Mouse (Mus musculus) C2C12 (cell line): ENCODE data around the gene AC134908.4. TPM values are rescaled to one million over a fixed set of nuclear protein-coding genes. Genes with fewer than 3 reads are reported as not detected.
A peak's percentile ranks its signal among the peaks of the same experiment; 100 is the strongest.

ENCODE experiments used
- H3K27me3 ChIP-seq: one replicate; pipeline ENCODE4 v1.6.1; 2011; ENCODE audit not compliant: control insufficient read depth, insufficient read depth, insufficient read length
- H3K36me3 ChIP-seq: one replicate; pipeline ENCODE4 v1.6.1; 2011; ENCODE audit not compliant: control insufficient read depth, insufficient read depth
- H3K4me3 ChIP-seq: one replicate; pipeline ENCODE4 v1.5.1; 2011; ENCODE audit warnings: mild to moderate bottlenecking, control low read depth; ENCODE audit not compliant: poor library complexity, insufficient read depth, severe bottlenecking
- H3K79me2 ChIP-seq: one replicate; pipeline ENCODE4 v1.6.1; 2011; ENCODE audit not compliant: control insufficient read depth, insufficient read depth
- H3K79me3 ChIP-seq: one replicate; pipeline ENCODE4 v1.6.1; 2011; ENCODE audit warnings: low read depth, control low read depth
- H3ac ChIP-seq: one replicate; pipeline ENCODE3; 2011; ENCODE audit warnings: low read depth; ENCODE audit not compliant: control insufficient read depth, insufficient read length
- CEBPB ChIP-seq: IDR thresholded peaks from one replicate; pipeline ENCODE4 v1.6.1; 2011; ENCODE audit warnings: low read depth, mild to moderate bottlenecking, control low read depth, moderate library complexity
- CTCF ChIP-seq: IDR thresholded peaks from one replicate; pipeline ENCODE4 v1.5.1; 2011; ENCODE audit not compliant: control insufficient read depth, insufficient read depth, insufficient read length
- FOSL1 ChIP-seq: IDR thresholded peaks from one replicate; pipeline ENCODE4 v1.8.0; 2011; ENCODE audit warnings: mild to moderate bottlenecking, low read length; ENCODE audit not compliant: poor library complexity, insufficient read depth, severe bottlenecking
- MAX ChIP-seq: IDR thresholded peaks from one replicate; pipeline ENCODE4 v1.6.1; 2011; ENCODE audit warnings: mild to moderate bottlenecking, control low read depth
- MYOD1 ChIP-seq: IDR thresholded peaks from one replicate; pipeline ENCODE4 v1.6.1; 2011; ENCODE audit warnings: low read depth; ENCODE audit not compliant: control insufficient read depth, insufficient read length
- MYOG ChIP-seq: IDR thresholded peaks from one replicate; pipeline ENCODE4 v1.6.1; 2011; ENCODE audit not compliant: control insufficient read depth, insufficient read length; ENCODE audit errors: extremely low read depth
- USF1 ChIP-seq: IDR thresholded peaks from one replicate; pipeline ENCODE4 v1.6.1; 2011; ENCODE audit warnings: low read depth, mild to moderate bottlenecking, control low read depth, moderate library complexity
- polyA plus RNA-seq: library from polyadenylated mRNA; unstranded; fragments of >200 nt; fragmentation: generic; extraction: Trizol; gene quantifications from one replicate; pipeline ENCODE4 v1.2.1, GENCODE M21; 2012; ENCODE audit warnings: missing spikeins

Gene AC134908.4
- polyA plus RNA-seq, 1 experiment = not detected

GRCm38 (mm10) chr17:25825984-25826570 is 30.6 kb upstream of the AC134908.4 start:
- H3K79me2 ChIP-seq = peaks cover 25% of the 10 kb centered on the region
- H3K79me3 ChIP-seq = peaks cover 4% of the 10 kb centered on the region
- no peak overlapping the region for H3K4me3 ChIP-seq
- H3ac ChIP-seq = no peak overlapping the region
- peaks cover 17% of the 10 kb centered on the region for H3K36me3 ChIP-seq
- no peaks in the 10 kb centered on the region for H3K27me3 ChIP-seq
- no peak for TF ChIP-seq CTCF
- TF ChIP-seq USF1 = no peak
- no peak for TF ChIP-seq MAX
- TF ChIP-seq FOSL1 = no peak
- no peak for TF ChIP-seq CEBPB
- TF ChIP-seq MYOD1 = no peak
- no peak for TF ChIP-seq MYOG

- TF ChIP-seq MYOD1 (no peak), CTCF (no peak), MAX (no peak), MYOG (no peak), USF1 (no peak)
- Histone ChIP-seq H3K79me2 (peaks cover 17% of the 10 kb centered on the region), H3K4me3 (no peak overlapping the region), H3K36me3 (peaks cover 10% of the 10 kb centered on the region), H3K27me3 (no peaks in the 10 kb centered on the region), H3ac (no peak overlapping the region), H3K79me3 (no peaks in the 10 kb centered on the region)
Observed at GRCm38 (mm10) chr17:25825311-25825710, 29.9 kb upstream of the AC134908.4 start.

- H3K79me2 ChIP-seq = peaks cover 13% of the 10 kb centered on the region
- H3K4me3 ChIP-seq = no peak overlapping the region
- H3K36me3 ChIP-seq = peaks cover 3% of the 10 kb centered on the region
- TF ChIP-seq FOSL1 (no peak), CEBPB (no peak), USF1 (no peak), CTCF (no peak), MYOD1 (no peak), MAX (no peak), MYOG (no peak)
- H3K79me3 ChIP-seq = no peaks in the 10 kb centered on the region
- H3ac ChIP-seq = no peak overlapping the region
- no peaks in the 10 kb centered on the region for H3K27me3 ChIP-seq
Observed at GRCm38 (mm10) chr17:25824362-25825142, 29.1 kb upstream of the AC134908.4 start.

GRCm38 (mm10) chr17:25823452-25823851 is 28.0 kb upstream of the AC134908.4 start, which contains the start of gene Wdr24:
Gene Wdr24, plus strand, starts transcription at chr17:25823627.
- peak within 1 kb of the TSS; percentile 75 for H3ac ChIP-seq
- peaks cover 13% of the 10 kb centered on the region for H3K79me2 ChIP-seq
- H3K36me3 ChIP-seq = no peaks in the 10 kb centered on the region
- peak within 1 kb of the TSS; percentile 57 for H3K4me3 ChIP-seq
- H3K27me3 ChIP-seq = no peaks in the 10 kb centered on the region
- TF ChIP-seq MAX (no peak), CEBPB (no peak), FOSL1 (no peak), CTCF (no peak), USF1 (no peak), MYOD1 (no peak), MYOG (no peak)
- H3K79me3 ChIP-seq = no peaks in the 10 kb centered on the region

GRCm38 (mm10) chr17:25818851-25819780 is 23.7 kb upstream of the AC134908.4 start:
- peak overlapping the region; percentile 12 for H3ac ChIP-seq
- TF ChIP-seq FOSL1 (no peak), USF1 (no peak), CEBPB (no peak), MYOD1 (no peak), CTCF (no peak), MYOG (no peak), MAX (no peak)
- no peak overlapping the region for H3K4me3 ChIP-seq
- H3K27me3 ChIP-seq = no peaks in the 10 kb centered on the region
- H3K79me2 ChIP-seq = peaks cover 4% of the 10 kb centered on the region
- no peaks in the 10 kb centered on the region for H3K36me3 ChIP-seq
- H3K79me3 ChIP-seq = no peaks in the 10 kb centered on the region
